Mouse (Mus musculus) small intestine, adult 2 months (tissue): ENCODE measurements at regions not wholly inside any gene's neighbourhood (a gene's known extent, or its start where the extent isn't known, plus 50 kb on each side); places are given as distances from the start of the nearest gene placed in this dataset.

Source experiments
- CTCF ChIP-seq: fragments of 200-500 bp; IDR thresholded peaks from 2 replicates; pipeline ENCODE4 v1.5.1; 2012; ENCODE audit warnings: low read depth, mild to moderate bottlenecking, control low read depth, inconsistent platforms, low read length, moderate library complexity, mixed read lengths; ENCODE audit not compliant: insufficient replicate concordance, insufficient read length; ENCODE audit errors: extremely low read depth
- POLR2A ChIP-seq: fragments of 200-500 bp; IDR thresholded peaks from 2 replicates; pipeline ENCODE4 v1.6.1; 2012; ENCODE audit warnings: low read depth, mild to moderate bottlenecking, control low read depth, inconsistent platforms, low read length, moderate library complexity

DNA sequence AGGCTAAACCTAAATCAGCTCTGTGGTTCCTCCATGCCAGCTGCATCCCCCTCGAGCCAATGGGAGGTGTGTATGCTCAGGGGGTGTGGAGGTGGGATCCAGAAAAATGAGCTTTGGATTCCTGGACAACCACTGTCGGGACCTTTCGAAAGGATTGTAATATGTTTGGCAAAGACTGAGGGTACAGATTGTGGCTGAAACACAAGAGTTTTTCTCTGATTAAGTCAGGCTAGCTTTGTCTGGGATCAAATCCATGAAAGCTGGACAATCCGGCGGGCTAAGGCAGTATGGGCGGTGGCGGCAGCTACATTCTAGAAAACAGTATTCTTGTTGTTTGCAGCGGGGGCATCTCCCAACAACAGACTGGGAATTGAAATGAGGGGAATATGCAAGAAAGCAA is 93.2 kb downstream of the 2410131K14Rik start:
- TF ChIP-seq CTCF (no peak), POLR2A (no peak)
